In the genomic region with DNA sequence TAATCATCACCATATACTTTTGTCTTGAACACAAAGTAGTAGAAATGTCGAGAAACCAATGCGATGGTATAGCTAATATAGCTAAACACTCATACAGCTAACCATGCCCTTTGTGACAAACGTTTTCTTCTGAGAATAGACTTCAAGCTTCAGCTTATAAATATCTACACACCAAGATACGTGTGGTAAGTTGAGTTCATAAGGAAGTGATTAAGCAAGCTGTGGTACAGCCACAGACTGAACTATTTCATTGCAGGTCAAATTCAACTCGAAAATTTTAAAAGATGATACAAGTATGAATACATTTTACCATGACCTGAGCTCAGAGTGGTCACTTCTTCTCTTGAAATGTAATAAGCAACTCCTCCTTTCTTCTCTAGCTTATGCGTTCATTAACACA, we compare ENCODE assay signal across 35 mouse cellular contexts. TPM values are rescaled to one million over a fixed set of nuclear protein-coding genes. Genes with fewer than 3 reads are reported as not detected.
"Had no signal": no experiment of that assay in that cellular context is flagged by ENCODE, and none has a peak within 500 bp of the region (broad histone marks: within the 10 kb centered on the region; RNA-seq: fewer than 3 reads in every experiment).

No protein-coding gene starts in this region.

- ATAC-seq: hindbrain, postnatal 0 days; intestine, embryonic 16.5 days had no signal

- H3K9me3 ChIP-seq: heart, embryonic 13.5 days; heart, embryonic 15.5 days; hindbrain, embryonic 13.5 days; hindbrain, embryonic 15.5 days; limb, embryonic 12.5 days; liver, embryonic 13.5 days; liver, embryonic 15.5 days had no signal

- H3K4me1 ChIP-seq: heart, embryonic 13.5 days; heart, embryonic 15.5 days; hindbrain, embryonic 13.5 days; hindbrain, embryonic 15.5 days; limb, embryonic 12.5 days; liver, embryonic 13.5 days; liver, embryonic 15.5 days had no signal

- H3K4me3 ChIP-seq: gastrocnemius, adult 2 months; heart, adult 2 months; heart, embryonic 13.5 days; heart, embryonic 15.5 days; hindbrain, embryonic 13.5 days; hindbrain, embryonic 15.5 days; layer of hippocampus, adult 2 months; left cerebral cortex, adult 2 months; limb, embryonic 12.5 days; liver, embryonic 13.5 days; liver, embryonic 15.5 days had no signal

- H3K27ac ChIP-seq: gastrocnemius, adult 2 months; heart, adult 2 months; heart, embryonic 13.5 days; heart, embryonic 15.5 days; hindbrain, embryonic 13.5 days; hindbrain, embryonic 15.5 days; hindbrain, postnatal 0 days; layer of hippocampus, adult 2 months; left cerebral cortex, adult 2 months; limb, embryonic 12.5 days; liver, embryonic 13.5 days; liver, embryonic 15.5 days had no signal

- DNase-seq: gastrocnemius, adult 2 months; gastrocnemius, postnatal 10 days; gastrocnemius, postnatal 25 days; heart, adult 11 months; heart, adult 2 months; heart, postnatal 14 days; heart, postnatal 36 days; kidney, adult 11 months; kidney, adult 2 months; kidney, adult 9 months; kidney, postnatal 10 days; kidney, postnatal 25 days; kidney, postnatal 4 days; left cerebral cortex, postnatal 4 days; liver; liver, embryonic 13.5 days had no signal

- H3K27me3 ChIP-seq: heart, embryonic 13.5 days; heart, embryonic 15.5 days; hindbrain, embryonic 13.5 days; hindbrain, embryonic 15.5 days; limb, embryonic 12.5 days; liver, embryonic 13.5 days; liver, embryonic 15.5 days had no signal

- H3K9ac ChIP-seq: heart, embryonic 13.5 days; heart, embryonic 15.5 days; hindbrain, embryonic 13.5 days; hindbrain, embryonic 15.5 days; limb, embryonic 12.5 days; liver, embryonic 13.5 days; liver, embryonic 15.5 days had no signal

- H3K36me3 ChIP-seq: heart, embryonic 13.5 days; heart, embryonic 15.5 days; hindbrain, embryonic 13.5 days; hindbrain, embryonic 15.5 days; limb, embryonic 12.5 days; liver, embryonic 13.5 days; liver, embryonic 15.5 days had no signal

- H3K4me2 ChIP-seq: heart, embryonic 11.5 days; heart, embryonic 13.5 days; heart, embryonic 15.5 days; hindbrain, embryonic 13.5 days; hindbrain, embryonic 15.5 days; limb, embryonic 12.5 days; liver, embryonic 11.5 days; liver, embryonic 13.5 days; liver, embryonic 15.5 days had no signal

RNA-seq across cellular contexts. Expression of gene A730009L09Rik, which starts 37.0 kb away (rescaled TPM):
- total RNA-seq: gastrocnemius, adult 2 months; gastrocnemius, postnatal 10 days; gastrocnemius, postnatal 25 days; gastrocnemius, postnatal 4 days; heart, adult 2 months; heart, postnatal 14 days; heart, postnatal 36 days; hematopoietic stem cell, adult 5-6 weeks; left cerebral cortex, postnatal 4 days had no signal
- polyA plus RNA-seq: heart, adult 2 months; heart, embryonic 11.5 days; heart, embryonic 13.5 days; heart, embryonic 15.5 days; heart, postnatal 0 days; hindbrain, embryonic 11.5 days; hindbrain, embryonic 13.5 days; intestine, embryonic 14.5 days; intestine, embryonic 16.5 days; kidney, adult 2 months; kidney, embryonic 16.5 days; limb, embryonic 12.5 days; limb, embryonic 14.5 days; liver, embryonic 11.5 days; liver, embryonic 13.5 days; liver, embryonic 15.5 days had no signal
